Mouse (Mus musculus): ENCODE results near the gene Flnc. TPM values are rescaled to one million over a fixed set of nuclear protein-coding genes. Genes with fewer than 3 reads are reported as not detected.

Flnc gene
- polyA plus RNA-seq, 1 experiment from 2014 or later = 94.6 TPM

DNA sequence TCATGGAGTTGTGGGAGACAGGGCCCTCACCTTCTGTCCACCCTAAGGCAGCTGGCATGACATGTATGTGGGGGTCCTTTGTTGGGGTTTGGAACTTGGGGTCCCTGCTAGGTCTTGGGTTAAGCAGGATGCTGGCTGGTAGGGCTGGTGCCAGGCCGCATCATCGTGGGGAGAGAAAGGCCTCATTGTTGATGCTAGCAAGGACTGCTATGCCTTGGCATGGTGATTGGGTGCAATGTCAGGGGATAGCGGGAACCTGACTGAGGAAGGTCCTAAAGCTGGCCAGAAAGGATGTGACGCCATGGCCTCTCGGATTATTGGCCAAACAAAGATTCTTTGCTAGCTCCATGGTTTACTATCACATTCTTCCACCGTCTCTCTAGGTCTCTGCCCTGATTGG lies 6.7 kb downstream of the Flnc start:
- no peaks in the 10 kb centered on the region for H3K27me3 ChIP-seq
- DNase-seq (ENCODE audit: low read depth, low spot score) = no peak
- ChIA-PET POLR2A (interaction anchor here (0.9 kb wide), 1 partner anchor 92 kb away, joined by 4 read pairs; the partner anchor contains the start of gene Calu), CTCF (interaction anchor here (1.2 kb wide), 2 partner anchors 10 to 12 kb away, joined by 3 read pairs; no protein-coding TSS in a partner anchor)
- in situ Hi-C loops (cut with MboI; ENCODE audit: low pct_unique_long_range_greater_than_20kb) = no loop called here
- no peak for ATAC-seq
- TF ChIP-seq CTCF (IDR thresholded peaks at IDR 0.05) = no peak

GRCm38 (mm10) chr6:29444773-29445172 lies 11.7 kb downstream of the Flnc start:
- DNase-seq (ENCODE audit: low read depth, low spot score) (no peak), ATAC-seq (no peak)
- ChIA-PET POLR2A (interaction anchor here (0.9 kb wide), 1 partner anchor 43 kb away, joined by 3 read pairs; no protein-coding TSS in a partner anchor), CTCF (interaction anchor here (0.9 to 1.0 kb wide), 2 partner anchors 9 to 34 kb away, joined by 3 read pairs; no protein-coding TSS in a partner anchor)
- no peak for TF ChIP-seq CTCF (IDR thresholded peaks at IDR 0.05)
- in situ Hi-C loops (cut with MboI; ENCODE audit: low pct_unique_long_range_greater_than_20kb) = no loop called here
- no peaks in the 10 kb centered on the region for H3K27me3 ChIP-seq

GRCm38 (mm10) chr6:29445354-29445753 lies 12.3 kb downstream of the Flnc start:
- no peak for TF ChIP-seq CTCF (IDR thresholded peaks at IDR 0.05)

DNA sequence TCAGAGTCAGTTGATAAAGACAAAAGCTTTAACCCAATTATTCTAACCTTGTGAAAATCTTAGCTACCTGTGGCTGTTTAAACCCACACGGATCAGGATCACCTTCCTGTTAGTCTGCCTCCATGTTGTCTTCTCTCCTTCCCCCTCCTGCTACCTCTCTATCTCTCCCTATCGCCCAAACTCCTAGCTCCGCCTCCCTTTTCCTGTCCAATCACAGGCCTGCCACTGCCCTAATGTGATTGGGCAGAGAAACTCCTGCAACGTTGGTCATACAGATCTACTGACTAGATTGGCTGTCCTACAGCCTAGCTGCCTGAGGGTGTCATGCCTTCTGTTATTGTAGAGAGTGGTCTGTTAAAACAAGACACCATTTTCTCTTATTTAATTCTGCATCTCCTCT lies 16.8 kb downstream of the Flnc start:
- ChIA-PET POLR2A (interaction anchor here (0.7 kb wide), 1 partner anchor 18 kb away, joined by 3 read pairs; no protein-coding TSS in a partner anchor), CTCF (interaction anchor here (0.7 to 2.0 kb wide), 3 partner anchors 10 to 27 kb away, joined by 3 to 5 read pairs (median 3); no protein-coding TSS in a partner anchor)
- in situ Hi-C loops (cut with MboI; ENCODE audit: low pct_unique_long_range_greater_than_20kb) = no loop called here
- H3K27me3 ChIP-seq = no peaks in the 10 kb centered on the region
- no peak for ATAC-seq
- TF ChIP-seq CTCF (IDR thresholded peaks at IDR 0.05) = no peak
- no peak for DNase-seq (ENCODE audit: low read depth, low spot score)

More at GRCm38 (mm10) chr6:29445354-29445753, 12.3 kb downstream of the Flnc start:
- H3K27me3 ChIP-seq = no peaks in the 10 kb centered on the region
- DNase-seq (ENCODE audit: low read depth, low spot score) (no peak), ATAC-seq (no peak)
- POLR2A ChIA-PET = interaction anchor here (0.9 kb wide), 1 partner anchor 43 kb away, joined by 3 read pairs; no protein-coding TSS in a partner anchor
- in situ Hi-C loops (cut with MboI; ENCODE audit: low pct_unique_long_range_greater_than_20kb) = no loop called here
- CTCF ChIA-PET = interaction anchor here (0.6 to 1.0 kb wide), 2 partner anchors 34 to 273 kb away, joined by 3 read pairs; no protein-coding TSS in a partner anchor

- no peaks in the 10 kb centered on the region for H3K27me3 ChIP-seq
- in situ Hi-C loops (cut with MboI; ENCODE audit: low pct_unique_long_range_greater_than_20kb) = no loop called here
- ATAC-seq (no peak), DNase-seq (ENCODE audit: low read depth, low spot score) (no peak)
- no peak for TF ChIP-seq CTCF (IDR thresholded peaks at IDR 0.05)
- ChIA-PET CTCF (no interaction called here), POLR2A (no interaction called here)
These were observed 17.6 kb downstream of the Flnc start for GRCm38 (mm10) chr6:29450667-29451066.

DNA sequence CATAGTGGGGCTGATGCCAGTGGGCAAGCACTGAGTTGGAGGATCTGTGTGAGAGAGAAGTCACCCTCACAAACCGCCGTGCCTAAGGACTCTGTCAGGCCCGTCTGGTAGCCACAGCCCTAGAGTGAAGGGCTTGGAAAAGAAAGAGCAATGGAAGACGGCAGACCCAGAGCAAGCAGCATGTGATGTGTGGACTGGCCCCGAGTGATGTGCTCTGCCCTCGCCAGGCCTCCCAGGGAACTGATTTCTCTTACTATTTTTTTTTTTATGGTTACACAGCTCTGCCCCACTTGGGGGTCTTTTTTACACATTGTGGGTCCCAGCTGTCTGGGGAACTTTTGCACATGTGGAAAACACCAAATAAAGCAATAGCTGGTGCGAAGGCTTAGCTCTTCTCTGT lies 28.4 kb downstream of the Flnc start:
- ChIA-PET CTCF (interaction anchor here (1.5 to 1.6 kb wide), 2 partner anchors 14 to 16 kb away, joined by 3 read pairs; no protein-coding TSS in a partner anchor), POLR2A (interaction anchor here (0.6 to 0.8 kb wide), 3 partner anchors 10 to 188 kb away, joined by 3 read pairs; no protein-coding TSS in a partner anchor)
- no peak for DNase-seq (ENCODE audit: low read depth, low spot score)
- no peak for ATAC-seq
- TF ChIP-seq CTCF (IDR thresholded peaks at IDR 0.05) = no peak
- in situ Hi-C loops (cut with MboI; ENCODE audit: low pct_unique_long_range_greater_than_20kb) = no loop called here
- no peaks in the 10 kb centered on the region for H3K27me3 ChIP-seq

DNA sequence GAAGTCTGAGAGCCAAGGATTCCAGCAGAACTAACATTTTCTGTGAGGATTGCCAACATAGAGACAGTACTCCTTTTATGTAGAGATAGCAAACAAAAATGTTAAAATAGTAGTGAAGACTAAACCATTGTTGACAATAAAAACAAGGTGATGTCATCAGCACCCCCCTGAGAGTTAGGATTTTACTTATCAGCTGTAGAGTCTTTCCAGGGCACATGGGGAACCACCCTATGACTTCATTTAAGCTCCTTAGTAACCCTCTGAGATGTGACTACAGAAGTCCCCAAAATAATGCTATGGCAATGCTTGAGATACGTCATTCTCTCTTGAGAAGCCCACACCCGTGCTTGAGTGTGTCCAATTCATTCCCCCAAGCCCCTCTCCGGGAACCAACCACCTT lies 30.3 kb downstream of the Flnc start:
- ATAC-seq (no peak), DNase-seq (ENCODE audit: low read depth, low spot score) (no peak)
- in situ Hi-C loops (cut with MboI; ENCODE audit: low pct_unique_long_range_greater_than_20kb) = no loop called here
- CTCF ChIA-PET = interaction anchor here (1.3 kb wide), 1 partner anchor 26 kb away, joined by 3 read pairs; no protein-coding TSS in a partner anchor
- POLR2A ChIA-PET = no interaction called here
- TF ChIP-seq CTCF (IDR thresholded peaks at IDR 0.05) = no peak
- H3K27me3 ChIP-seq = no peaks in the 10 kb centered on the region

DNA sequence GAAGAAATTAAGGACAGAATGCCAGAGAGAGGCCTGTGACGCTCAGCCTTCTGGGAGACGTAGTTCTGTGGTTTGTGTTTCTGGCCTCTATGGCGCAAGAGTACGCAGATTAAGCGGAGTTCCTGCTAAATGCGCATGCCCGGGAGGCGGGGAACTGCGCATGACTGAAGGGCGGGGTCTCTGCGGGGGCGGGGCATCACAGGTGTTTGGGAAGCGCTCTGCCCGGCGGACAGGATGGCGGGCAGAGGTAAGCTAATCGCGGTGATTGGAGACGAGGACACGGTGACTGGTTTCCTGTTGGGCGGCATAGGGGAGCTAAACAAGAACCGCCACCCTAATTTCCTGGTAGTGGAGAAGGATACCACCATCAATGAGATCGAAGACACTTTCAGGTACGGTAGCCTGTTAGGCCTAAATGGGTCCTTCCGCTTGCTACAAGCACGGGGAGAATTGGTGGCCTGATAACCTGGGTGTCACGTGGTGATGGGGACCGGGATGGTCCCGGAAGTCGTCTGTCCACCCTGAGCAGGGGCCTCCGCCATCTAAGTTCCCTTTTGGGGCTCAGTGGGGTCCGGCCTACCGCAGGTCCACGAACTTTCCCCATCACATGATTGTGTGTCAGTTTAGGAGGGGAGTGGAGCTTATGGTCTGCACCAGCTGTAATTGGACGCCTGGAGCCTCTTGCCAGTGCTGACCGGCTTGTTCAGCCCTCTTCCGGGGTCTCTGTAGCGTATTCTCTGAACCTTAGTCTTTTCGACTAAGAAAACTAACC lies 34.7 kb downstream of the Flnc start, which contains the start of gene Atp6v1f:
Gene Atp6v1f (plus strand): TSS at position 136 of the 772 bp plus-strand sequence.
- ATAC-seq = peak; percentile 60
- POLR2A ChIA-PET = interaction anchor here (0.5 to 1.1 kb wide), 3 partner anchors 18 to 345 kb away, joined by 3 to 5 read pairs (median 4); no protein-coding TSS in a partner anchor
- DNase-seq (ENCODE audit: low read depth, low spot score) = peak; percentile 77
- H3K27me3 ChIP-seq = no peaks in the 10 kb centered on the region
- CTCF ChIA-PET = no interaction called here
- TF ChIP-seq CTCF (IDR thresholded peaks at IDR 0.05) = no peak
- in situ Hi-C loops (cut with MboI; ENCODE audit: low pct_unique_long_range_greater_than_20kb) = no loop called here

DNA sequence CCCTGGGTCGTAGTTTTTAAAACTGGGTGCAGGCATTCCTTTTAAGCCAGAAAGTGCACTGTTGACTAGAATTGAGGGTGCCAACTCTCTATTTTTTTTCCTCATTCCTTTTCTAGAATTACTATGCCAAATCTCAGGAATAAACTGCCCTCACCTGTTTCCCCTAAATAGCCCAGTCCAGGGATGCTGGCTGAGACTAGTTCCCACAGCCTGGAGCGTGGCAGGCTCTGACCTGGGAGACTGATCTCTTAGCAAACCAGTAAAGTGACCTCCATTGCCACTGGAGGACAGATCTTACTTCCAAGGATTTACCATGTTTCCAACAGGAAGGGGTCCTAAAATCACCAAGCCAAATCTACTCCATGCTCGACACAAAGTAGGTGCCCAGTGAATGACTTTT lies 35.8 kb downstream of the Flnc start:
- in situ Hi-C loops (cut with MboI; ENCODE audit: low pct_unique_long_range_greater_than_20kb) = no loop called here

DNA sequence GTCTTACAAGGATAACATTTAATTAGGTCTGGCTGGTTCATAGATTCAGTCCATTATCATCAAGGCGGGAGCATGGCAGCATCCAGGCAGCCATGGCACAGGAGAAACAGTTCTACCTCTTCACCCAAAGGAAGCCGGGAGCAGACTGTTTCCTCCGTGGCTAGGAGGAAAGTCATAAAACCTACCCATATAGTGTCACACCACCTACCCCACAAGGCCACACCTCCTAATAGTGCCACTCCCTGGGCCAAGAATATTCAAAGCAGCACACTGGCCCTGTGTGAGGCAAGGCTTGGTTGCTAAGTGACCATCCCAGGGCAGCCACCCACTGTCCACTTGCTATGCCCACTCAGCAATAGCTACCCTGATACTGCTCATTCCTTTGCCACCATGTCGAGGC lies 38.1 kb downstream of the Flnc start, which contains the start of gene Atp6v1fnb:
Gene Atp6v1fnb (plus strand): TSS at position 301 of the 400 bp plus-strand sequence.
- in situ Hi-C loops (cut with MboI; ENCODE audit: low pct_unique_long_range_greater_than_20kb) = no loop called here
- TF ChIP-seq CTCF (IDR thresholded peaks at IDR 0.05) = no peak
- POLR2A ChIA-PET = no interaction called here
- no peaks in the 10 kb centered on the region for H3K27me3 ChIP-seq
- no peak for ATAC-seq
- CTCF ChIA-PET = no interaction called here
- DNase-seq (ENCODE audit: low read depth, low spot score) = no peak

More for the DNA sequence above, 35.8 kb downstream of the Flnc start:
- no peak for TF ChIP-seq CTCF (IDR thresholded peaks at IDR 0.05)
- no peak for DNase-seq (ENCODE audit: low read depth, low spot score)
- no peak for ATAC-seq
- POLR2A ChIA-PET = interaction anchor here (0.8 kb wide), 1 partner anchor 33 kb away, joined by 4 read pairs; no protein-coding TSS in a partner anchor
- CTCF ChIA-PET = no interaction called here
- H3K27me3 ChIP-seq = no peaks in the 10 kb centered on the region

Data from Patski (cell line).